Mouse (Mus musculus) layer of hippocampus, postnatal 36 days (tissue): ENCODE measurements around the gene Crocc. TPM values are rescaled to one million over a fixed set of nuclear protein-coding genes. Genes with fewer than 3 reads are reported as not detected.

Experiments
- DNase-seq, 2 experiments: peaks; one replicate each; pipeline ENCODE4 v3.0.0; 2022
- total RNA-seq, 2 experiments: library from RNA; stranded (reverse); gene quantifications; 2 replicates each; pipeline ENCODE4 v1.2.3; 2021

The Crocc gene
- total RNA-seq, 2 experiments from 2014 or later: 73.7 to 77.2 TPM

DNA sequence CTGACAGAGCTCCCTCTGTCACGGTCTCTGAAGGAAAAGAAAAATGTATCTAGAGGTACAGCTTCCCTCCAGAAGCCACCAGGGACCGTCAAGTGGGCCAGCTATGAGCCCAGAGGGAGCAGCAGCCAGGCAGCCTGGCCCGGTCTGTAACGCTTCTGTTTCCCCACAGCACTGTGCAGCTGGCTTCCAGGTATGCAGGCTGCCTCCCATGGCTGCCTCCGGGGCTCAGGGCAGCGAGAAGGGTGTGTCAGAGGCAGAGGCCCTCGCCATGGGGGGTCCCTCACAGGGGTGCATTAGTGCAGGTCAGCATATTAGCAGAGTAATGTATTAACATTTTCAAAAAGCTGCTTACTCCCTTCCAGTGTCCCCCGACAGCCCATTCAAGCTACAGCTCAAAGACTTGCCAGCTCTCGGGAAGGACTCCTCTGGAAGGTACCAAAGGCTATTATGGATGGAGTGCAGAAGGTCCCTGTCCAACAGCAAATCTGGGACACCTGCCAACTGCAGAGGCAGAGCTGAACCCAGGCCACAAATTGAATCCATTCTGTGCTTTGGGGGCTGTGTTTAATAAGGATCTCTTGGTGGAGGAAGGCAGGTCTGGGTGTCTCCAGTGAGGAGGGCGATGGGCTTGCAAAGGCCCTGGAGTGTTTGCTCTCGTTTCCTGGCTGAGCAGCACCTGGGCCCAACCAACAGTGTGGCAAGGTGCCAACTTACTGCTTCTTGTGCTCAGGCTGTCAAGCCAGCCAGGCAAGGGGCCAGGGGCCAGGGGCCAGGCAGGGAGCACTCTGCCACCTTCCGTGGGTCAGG is 6.6 kb upstream of the Crocc start:
- no peak for DNase-seq

DNA sequence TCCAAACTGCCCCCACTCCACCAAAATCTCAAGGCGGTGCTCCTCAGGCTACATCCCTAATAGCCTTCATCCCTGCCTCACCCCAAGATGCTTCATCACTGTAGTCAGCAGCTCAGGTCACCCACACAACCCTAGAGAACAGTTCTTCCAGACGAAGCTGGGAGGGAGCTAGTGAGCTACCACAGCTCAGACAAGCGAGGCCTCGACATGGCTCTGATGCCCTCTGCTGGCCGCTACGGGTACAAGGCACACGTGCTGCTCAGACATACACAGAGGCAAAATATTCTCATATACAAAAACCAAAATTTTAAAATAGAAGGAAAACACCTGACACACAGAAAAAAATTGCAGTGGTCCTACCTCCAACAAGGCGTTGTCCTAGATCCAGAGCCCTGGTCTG is 4.8 kb upstream of the Crocc start:
- peak; percentile 73 to 76 for DNase-seq

GRCm38 (mm10) chr4:141064104-141064659 is 3.8 kb upstream of the Crocc start:
- no peak for DNase-seq

GRCm38 (mm10) chr4:141059616-141060425 is 529 bp downstream of the Crocc start:
- DNase-seq: no peak

DNA sequence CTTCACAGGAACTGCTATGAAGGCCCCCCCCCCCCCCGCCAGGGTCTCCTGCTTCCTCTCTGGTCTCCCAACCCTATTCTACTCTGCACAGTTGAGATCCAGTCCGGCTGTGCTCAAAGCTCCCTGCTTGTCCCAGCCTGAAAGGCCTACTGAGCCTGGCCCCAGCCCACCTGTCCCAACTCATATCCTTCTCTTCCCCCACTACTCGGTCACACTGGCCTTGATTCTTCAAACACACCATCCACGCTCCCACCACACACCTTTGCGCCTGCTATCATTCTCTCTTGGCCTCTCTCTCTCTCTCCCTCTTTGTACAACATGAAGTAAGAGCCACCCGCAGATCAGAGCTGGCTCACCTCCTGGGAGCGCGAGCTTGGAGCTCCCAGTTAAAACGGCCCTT is 1.5 kb downstream of the Crocc start:
- DNase-seq: no peak

- DNase-seq: no peak
Observed at GRCm38 (mm10) chr4:141056970-141057369, 3.4 kb downstream of the Crocc start.

DNA sequence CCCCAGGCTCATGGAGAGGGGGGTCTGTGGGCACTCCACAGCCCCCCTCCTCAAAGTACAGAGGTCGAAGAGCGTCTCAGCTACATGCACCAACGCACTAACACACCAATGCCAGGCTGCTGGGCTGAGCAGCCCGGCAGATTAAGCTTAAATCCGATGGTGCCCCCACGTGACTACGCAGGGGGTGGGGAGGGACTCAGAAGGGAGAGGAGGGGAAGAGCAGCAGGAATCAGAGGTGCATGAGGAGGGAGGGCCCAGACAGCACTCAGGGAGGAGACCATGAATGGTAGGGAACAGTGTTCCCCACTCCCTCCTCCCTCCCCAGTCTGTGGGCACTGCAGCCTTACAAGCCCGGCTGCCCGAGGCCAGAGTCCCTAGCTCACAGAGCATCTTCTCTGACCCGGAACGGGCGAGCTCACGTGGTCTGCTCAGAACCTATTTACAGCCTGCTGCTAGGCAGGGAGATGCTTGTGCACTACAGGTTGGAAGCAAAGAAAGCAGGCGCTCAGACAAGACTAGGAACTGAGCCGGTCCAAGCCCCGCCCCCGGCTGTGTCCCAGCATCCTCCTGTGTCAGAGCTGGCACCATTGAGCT is 6.7 kb downstream of the Crocc start:
- peak; percentile 70 to 74 for DNase-seq

GRCm38 (mm10) chr4:141053138-141053537 is 7.2 kb downstream of the Crocc start:
- DNase-seq: no peak

- no peak for DNase-seq
Observed at GRCm38 (mm10) chr4:141052442-141052841, 7.9 kb downstream of the Crocc start.

DNA sequence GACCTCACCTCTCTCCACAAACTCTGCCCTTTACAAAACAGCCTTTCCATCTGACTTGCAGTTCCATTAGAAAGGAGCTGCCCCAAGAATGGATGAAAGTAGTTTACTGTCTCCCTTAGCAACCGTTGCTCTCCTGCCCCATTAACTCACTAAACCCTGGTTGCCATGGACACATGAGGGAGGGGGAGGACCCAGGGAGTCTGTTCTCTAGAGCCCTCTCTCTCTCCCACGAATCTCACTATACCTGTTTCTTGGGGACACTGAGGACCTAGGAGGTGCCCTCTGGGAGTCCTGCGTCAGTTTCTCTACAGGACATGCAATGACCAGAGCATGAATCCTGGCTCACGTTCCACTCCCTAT is 10.9 kb downstream of the Crocc start:
- DNase-seq: peak; percentile 57 to 58

- no peak for DNase-seq
Observed at GRCm38 (mm10) chr4:141048810-141049475, 11.4 kb downstream of the Crocc start.

DNA sequence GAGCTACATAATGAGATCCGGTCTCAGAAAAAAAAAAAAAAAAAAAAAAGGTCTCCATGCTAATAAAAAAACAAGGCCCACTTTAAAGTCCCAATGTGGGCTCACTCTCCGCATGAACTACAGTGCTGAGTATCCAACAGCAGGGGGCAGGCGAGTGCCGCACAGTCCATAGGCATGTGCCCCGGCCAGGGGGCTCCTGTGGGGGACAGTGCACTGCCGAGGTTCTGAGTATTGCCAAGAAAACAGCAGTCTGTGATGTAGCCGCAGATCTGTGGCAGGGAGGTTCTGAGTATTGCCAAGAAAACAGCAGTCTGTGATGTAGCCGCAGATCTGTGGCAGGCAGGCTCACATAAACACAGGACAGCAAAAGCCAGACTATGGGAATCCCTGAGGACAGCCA is 15.5 kb downstream of the Crocc start:
- peak; percentile 47 to 49 for DNase-seq

DNA sequence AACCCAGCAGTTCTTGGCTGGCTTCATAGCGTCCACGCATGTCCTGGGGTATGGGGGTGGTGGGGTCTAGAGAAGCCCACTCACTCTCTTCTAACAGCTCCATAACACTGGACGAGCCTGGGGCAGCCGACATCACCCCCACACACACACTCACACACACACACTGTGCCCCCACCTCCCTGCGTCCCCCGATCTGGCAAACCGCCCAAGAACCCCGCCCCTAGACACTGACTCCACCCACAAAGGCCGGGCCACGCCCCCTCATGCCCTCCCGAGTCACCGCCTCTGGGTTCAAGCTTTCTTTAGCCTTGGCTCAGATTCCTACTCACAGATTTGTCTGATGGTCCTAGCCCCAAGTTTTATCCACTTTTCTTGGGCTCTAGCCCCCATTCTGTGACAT is 19.2 kb downstream of the Crocc start:
- no peak for DNase-seq

DNA sequence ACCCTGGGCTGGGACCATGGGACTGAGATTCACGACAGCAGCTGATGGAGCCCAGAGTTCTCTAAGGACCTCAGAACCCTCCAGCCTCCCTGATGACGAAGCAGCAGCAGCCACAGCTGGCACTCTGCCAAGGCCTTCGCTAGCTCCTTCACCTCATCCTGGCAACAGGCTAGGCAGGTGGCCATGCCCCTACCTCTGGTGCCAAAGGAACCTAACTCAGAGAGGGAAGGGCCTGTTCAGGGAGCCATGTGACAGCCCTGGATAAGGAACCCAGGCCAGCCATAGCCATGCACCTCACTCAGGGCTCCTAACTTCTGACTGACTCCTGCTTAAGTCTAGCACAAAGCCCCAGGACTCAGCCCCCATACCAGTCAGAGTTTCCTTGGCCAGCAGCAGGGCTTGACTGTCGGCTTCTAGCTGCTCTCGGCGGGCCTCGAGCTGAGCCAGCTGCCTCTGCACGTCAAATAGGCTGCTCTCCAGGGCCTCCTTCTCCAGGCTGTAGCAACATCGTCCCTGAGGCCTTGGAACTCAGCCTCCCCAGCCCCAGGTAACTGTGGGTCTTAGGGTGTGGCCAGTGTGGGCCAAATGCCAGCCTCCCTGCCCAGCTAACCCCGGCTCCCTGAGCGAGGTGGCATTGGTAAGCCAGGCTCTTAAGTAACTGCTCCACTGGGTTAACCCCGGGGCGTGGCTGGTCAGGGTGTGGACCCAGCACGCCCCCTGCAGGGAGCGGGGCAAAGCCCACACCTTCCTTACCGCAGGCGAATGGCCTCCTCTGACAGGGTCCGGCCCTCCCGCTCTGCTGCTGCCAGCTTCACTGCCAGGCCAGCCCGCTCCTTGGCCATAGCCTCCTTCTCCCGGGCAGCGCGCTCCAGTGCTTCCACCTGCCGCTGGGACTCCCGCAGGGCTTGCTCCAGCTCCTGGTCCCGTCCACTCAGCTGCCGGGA is 26.5 kb downstream of the Crocc start:
- DNase-seq: no peak

GRCm38 (mm10) chr4:141031733-141032132 is 28.6 kb downstream of the Crocc start:
- DNase-seq: peak; percentile 78 to 80

- DNase-seq: no peak
Observed at GRCm38 (mm10) chr4:141030541-141031206, 29.7 kb downstream of the Crocc start.

- DNase-seq: no peak
Observed at GRCm38 (mm10) chr4:141024992-141025391, 35.4 kb downstream of the Crocc start.

GRCm38 (mm10) chr4:141024052-141024451 is 36.3 kb downstream of the Crocc start:
- DNase-seq: no peak

GRCm38 (mm10) chr4:141021614-141021929 is 38.8 kb downstream of the Crocc start:
- no peak for DNase-seq

- DNase-seq: peak in 1 of 2 experiments; percentile 62
Observed at GRCm38 (mm10) chr4:141020811-141021613, 39.3 kb downstream of the Crocc start.
